Mouse (Mus musculus) megakaryocyte, embryonic 14.5 days (primary cell): Measurements from ENCODE around the gene Rab15. TPM values are rescaled to one million over a fixed set of nuclear protein-coding genes. Genes with fewer than 3 reads are reported as not detected.
A peak's percentile ranks its signal among the peaks of the same experiment; 100 is the strongest.

Experiments used
- H3K27me3 ChIP-seq: replicated peaks from 2 replicates; pipeline ENCODE3; 2012; ENCODE audit warnings: inconsistent platforms
- H3K36me3 ChIP-seq: replicated peaks from 2 replicates; pipeline ENCODE3; 2012; ENCODE audit warnings: low read length, inconsistent platforms, mixed read lengths
- H3K4me1 ChIP-seq: 2 replicates; pipeline ENCODE4 v1.6.1; 2012; ENCODE audit warnings: inconsistent platforms
- H3K4me3 ChIP-seq: replicated peaks from 2 replicates; pipeline ENCODE3; 2012; ENCODE audit warnings: moderate library complexity, mild to moderate bottlenecking, inconsistent platforms
- H3K9me3 ChIP-seq: 2 replicates; pipeline ENCODE4 v1.6.1; 2012; ENCODE audit warnings: inconsistent platforms
- FLI1 ChIP-seq: IDR thresholded peaks from 2 replicates; pipeline ENCODE4 v1.6.1; 2012; ENCODE audit warnings: low read length, inconsistent platforms, mixed read lengths
- GATA1 ChIP-seq: IDR thresholded peaks from 3 replicates; pipeline ENCODE4 v1.6.1; 2012; ENCODE audit warnings: mixed read lengths, low read length, inconsistent platforms, borderline replicate concordance
- polyA plus RNA-seq: library from polyadenylated mRNA; stranded (reverse); fragments of >175 nt; gene quantifications from 2 replicates; pipeline ENCODE4 v1.2.3, GENCODE M21; 2012; ENCODE audit warnings: low replicate concordance; ENCODE audit not compliant: insufficient read depth

Rab15 gene
- polyA plus RNA-seq, 1 experiment, result not detected

DNA sequence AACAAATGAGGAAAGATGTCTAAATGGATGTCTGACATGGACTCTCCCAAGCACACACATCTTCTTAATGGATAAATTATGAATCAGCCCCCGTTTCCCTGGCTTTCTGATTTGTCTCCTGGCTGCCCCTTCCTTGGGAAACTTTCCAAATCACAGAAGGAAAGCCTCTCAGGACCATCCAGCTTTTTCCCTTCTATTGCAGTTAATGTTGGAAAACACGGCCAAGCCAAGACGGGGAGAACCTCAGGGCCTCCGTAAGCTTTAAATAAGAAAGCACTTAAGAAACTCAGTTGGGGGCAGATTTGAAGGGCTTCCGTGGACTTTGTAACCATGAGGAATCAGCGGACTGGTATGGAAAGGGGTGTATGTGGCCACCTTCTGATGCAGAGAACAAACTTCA lies 2.9 kb downstream of the Rab15 start:
- Histone ChIP-seq H3K9me3 (no peaks in the 10 kb centered on the region), H3K36me3 (no peaks in the 10 kb centered on the region), H3K4me3 (no peak overlapping the region), H3K27me3 (peaks cover 98% of the 10 kb centered on the region), H3K4me1 (peaks cover 27% of the 10 kb centered on the region)
- TF ChIP-seq GATA1, result no peak
- TF ChIP-seq FLI1, result no peak

DNA sequence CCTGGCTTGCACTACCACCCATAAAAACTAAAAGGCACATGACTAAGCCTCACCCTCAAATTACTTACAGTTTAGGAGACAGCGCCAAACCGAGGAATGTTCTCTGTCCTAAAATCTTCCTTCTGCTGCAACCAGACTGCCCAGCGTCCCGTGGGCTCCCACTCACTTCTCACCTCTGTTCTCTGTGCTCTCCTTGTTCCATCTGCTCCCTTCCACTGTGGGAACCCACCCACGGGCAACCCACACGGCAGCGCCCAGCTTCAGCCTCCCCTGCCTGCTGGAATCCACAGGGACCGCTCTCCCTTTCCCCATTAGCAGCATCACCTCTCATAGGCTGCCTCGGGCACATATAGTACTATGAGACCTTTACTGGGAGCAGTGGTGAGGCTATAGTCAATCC lies 3.8 kb downstream of the Rab15 start:
- peaks cover 95% of the 10 kb centered on the region for H3K27me3 ChIP-seq
- no peaks in the 10 kb centered on the region for H3K36me3 ChIP-seq
- peaks cover 18% of the 10 kb centered on the region for H3K4me1 ChIP-seq
- H3K4me3 ChIP-seq, result no peak overlapping the region
- no peaks in the 10 kb centered on the region for H3K9me3 ChIP-seq
- no peak for TF ChIP-seq GATA1
- no peak for TF ChIP-seq FLI1

DNA sequence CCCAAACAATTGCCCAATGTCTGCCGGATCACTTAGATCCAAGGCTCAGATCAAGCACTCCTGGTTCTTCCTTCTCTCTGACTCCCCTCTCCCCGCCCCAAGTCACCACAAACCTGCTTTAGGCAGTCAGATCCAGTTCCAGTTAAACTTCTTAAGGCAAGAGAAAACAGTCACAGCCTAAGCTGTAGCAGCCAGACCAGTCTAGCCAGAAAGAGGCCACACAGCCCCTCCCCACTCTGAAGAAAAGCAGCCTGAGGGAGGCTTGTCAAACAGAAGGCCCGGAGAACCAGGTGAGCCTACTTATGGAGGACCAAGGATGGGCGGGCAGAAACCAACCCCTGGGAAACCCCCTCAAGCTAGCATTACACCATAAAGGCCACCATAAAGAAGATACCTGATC lies 4.6 kb downstream of the Rab15 start:
- TF ChIP-seq FLI1 (no peak), GATA1 (no peak)
- no peaks in the 10 kb centered on the region for H3K36me3 ChIP-seq
- H3K9me3 ChIP-seq, result no peaks in the 10 kb centered on the region
- H3K4me1 ChIP-seq, result peaks cover 25% of the 10 kb centered on the region
- peaks cover 92% of the 10 kb centered on the region for H3K27me3 ChIP-seq
- no peak overlapping the region for H3K4me3 ChIP-seq

DNA sequence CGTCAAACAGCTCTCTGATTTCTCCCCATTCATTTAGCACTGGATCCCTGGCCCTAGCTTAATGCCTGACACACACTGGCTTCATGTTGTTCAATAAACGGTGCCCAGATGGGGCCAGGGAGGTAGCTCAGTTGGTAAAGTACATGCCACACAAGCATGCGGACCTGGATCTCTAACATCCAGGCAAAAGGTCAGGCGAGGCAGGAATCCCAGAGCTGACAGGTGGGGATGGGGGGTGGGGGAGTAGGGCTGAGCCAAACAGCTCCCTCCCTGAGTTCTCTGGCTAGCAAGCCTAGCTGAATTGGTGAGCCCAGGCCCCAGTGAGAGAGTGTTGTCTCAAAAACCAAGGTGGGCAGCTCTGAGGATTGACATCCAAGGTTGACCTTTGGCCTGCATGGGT lies 5.5 kb downstream of the Rab15 start:
- Histone ChIP-seq H3K27me3 (peaks cover 92% of the 10 kb centered on the region), H3K36me3 (no peaks in the 10 kb centered on the region), H3K9me3 (no peaks in the 10 kb centered on the region), H3K4me1 (peaks cover 19% of the 10 kb centered on the region), H3K4me3 (no peak overlapping the region)
- TF ChIP-seq FLI1, result no peak
- TF ChIP-seq GATA1, result no peak

DNA sequence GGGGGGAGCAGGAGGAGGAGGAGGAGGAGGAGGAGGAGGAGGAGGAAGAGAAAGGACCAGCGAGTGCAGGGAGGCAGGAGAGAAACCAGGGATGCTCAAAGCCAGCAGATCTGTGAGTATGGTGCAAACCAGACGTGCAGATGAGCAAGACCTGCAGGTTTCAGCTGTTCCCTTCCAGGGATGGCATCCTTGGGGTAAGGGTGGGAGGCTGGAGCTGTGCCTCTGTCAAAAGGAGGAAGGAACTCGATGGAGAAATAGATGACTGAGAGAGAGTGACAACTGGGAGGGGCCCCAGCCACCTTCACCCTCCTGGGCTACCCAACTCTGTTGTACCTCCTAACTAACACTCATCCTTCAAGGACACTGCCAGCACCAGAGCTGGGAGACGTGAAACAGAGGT lies 6.0 kb downstream of the Rab15 start:
- Histone ChIP-seq H3K36me3 (no peaks in the 10 kb centered on the region), H3K27me3 (peaks cover 87% of the 10 kb centered on the region), H3K9me3 (no peaks in the 10 kb centered on the region), H3K4me1 (peaks cover 15% of the 10 kb centered on the region), H3K4me3 (no peak overlapping the region)
- no peak for TF ChIP-seq GATA1
- no peak for TF ChIP-seq FLI1

DNA sequence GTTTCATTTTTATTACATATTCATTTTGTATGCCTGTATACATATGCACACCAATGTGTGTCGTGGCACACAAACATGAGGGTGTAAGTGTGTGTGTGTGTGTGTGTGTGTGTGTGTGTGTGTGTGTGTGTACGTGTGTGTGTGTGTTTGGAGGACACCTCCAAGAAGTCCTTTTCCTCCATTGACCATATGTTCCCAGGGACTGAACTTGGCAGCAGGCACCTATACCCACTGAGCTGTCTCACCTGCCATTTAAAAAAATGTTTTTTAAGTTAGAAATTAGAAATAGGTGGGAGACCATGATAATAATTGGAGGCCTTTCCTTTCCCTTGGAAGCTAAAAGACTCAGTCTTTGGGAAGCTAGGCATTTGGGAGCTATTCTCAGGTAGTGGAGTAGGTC lies 8.6 kb downstream of the Rab15 start:
- no peaks in the 10 kb centered on the region for H3K9me3 ChIP-seq
- peaks cover 74% of the 10 kb centered on the region for H3K27me3 ChIP-seq
- no peak overlapping the region for H3K4me3 ChIP-seq
- no peaks in the 10 kb centered on the region for H3K36me3 ChIP-seq
- peaks cover 8% of the 10 kb centered on the region for H3K4me1 ChIP-seq
- TF ChIP-seq GATA1 (no peak), FLI1 (no peak)

DNA sequence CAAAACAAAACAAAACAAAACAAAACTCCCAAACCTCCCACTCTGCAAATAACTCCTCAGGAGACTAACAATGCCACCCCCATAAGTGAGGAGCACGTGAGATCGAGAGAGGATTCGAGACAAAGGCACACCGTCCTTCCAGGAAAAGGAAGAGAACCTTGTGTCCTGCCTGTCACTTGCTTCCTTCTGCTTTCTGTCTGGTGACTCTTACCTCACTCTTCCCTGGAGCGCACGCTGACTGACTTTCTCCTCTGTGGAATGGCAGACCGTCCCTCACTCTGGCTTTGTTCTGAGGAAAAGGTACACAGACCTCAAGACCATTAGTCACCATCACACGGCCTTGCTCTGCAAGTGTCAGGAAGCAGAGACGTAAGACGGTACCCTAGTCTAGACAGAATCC lies 9.2 kb downstream of the Rab15 start:
- H3K36me3 ChIP-seq, result no peaks in the 10 kb centered on the region
- H3K9me3 ChIP-seq, result no peaks in the 10 kb centered on the region
- TF ChIP-seq FLI1 (no peak), GATA1 (no peak)
- H3K27me3 ChIP-seq, result peaks cover 68% of the 10 kb centered on the region
- peak overlapping the region; percentile 50 for H3K4me3 ChIP-seq
- peaks cover 8% of the 10 kb centered on the region for H3K4me1 ChIP-seq

DNA sequence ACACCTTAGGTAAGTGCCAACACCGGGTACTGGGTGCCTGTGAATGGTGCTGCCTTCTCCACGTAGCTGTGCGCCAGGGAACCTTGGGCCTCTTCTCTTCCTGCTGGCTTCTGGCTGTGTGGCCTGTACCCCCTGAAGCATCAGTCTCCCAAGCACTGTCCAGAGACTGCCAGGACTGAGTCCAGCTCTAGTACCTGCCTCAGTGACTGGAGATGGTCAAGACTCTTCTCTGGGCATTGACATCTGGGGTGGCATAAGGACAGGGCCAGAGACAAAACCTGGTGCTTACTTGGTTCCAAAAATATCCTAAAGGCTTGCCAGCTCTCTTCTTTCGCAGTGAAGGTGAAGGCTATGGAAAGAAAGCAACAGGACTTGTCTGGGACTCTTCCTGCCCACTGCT lies 11.7 kb downstream of the Rab15 start:
- H3K27me3 ChIP-seq, result peaks cover 56% of the 10 kb centered on the region
- TF ChIP-seq GATA1, result no peak
- TF ChIP-seq FLI1, result no peak
- H3K4me3 ChIP-seq, result peak overlapping the region; percentile 28
- H3K9me3 ChIP-seq, result no peaks in the 10 kb centered on the region
- peaks cover 8% of the 10 kb centered on the region for H3K4me1 ChIP-seq
- H3K36me3 ChIP-seq, result no peaks in the 10 kb centered on the region

DNA sequence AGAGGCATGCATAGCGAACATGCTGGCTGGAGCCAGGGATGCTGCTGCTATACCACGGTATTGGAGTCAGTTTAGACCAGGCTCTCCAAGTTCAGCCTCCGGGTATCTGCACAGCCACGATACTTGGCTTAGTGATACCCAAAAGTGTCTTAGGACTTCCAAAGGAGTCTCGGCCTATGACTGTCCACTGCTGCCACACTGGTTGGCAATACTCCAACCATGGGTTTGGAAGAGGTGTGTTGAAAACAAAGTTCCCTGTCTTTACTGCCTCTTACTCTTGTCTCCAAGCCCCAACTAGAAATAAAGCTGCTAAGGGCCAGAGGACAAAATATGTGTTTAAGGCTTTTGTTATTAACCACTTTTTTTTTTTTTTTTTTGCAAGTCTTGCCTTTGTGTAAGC lies 12.2 kb downstream of the Rab15 start:
- Histone ChIP-seq H3K36me3 (no peaks in the 10 kb centered on the region), H3K9me3 (no peaks in the 10 kb centered on the region), H3K4me3 (no peak overlapping the region), H3K27me3 (peaks cover 57% of the 10 kb centered on the region), H3K4me1 (peaks cover 8% of the 10 kb centered on the region)
- TF ChIP-seq GATA1, result no peak
- TF ChIP-seq FLI1, result no peak

DNA sequence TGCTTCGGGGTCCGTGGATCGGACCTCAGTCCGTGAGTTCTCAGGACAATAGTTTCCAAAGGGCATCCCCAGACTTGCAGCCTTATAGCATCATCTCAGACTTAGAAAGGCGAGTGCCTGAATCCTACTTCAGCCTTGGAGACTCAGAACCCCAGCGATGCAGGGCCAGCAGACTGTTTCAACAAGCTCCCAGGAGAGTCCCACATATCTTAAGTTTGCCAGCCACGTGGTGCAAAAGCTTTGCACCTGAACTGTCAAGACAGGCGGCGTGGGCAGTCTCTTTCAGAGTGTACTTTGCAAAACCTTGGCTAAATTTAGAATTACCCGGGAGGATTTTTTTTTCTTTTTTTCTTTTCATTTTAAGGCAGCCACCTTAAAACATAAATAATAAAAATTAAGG lies 14.9 kb downstream of the Rab15 start:
- TF ChIP-seq GATA1 (no peak), FLI1 (no peak)
- Histone ChIP-seq H3K4me3 (no peak overlapping the region), H3K27me3 (peaks cover 60% of the 10 kb centered on the region), H3K36me3 (no peaks in the 10 kb centered on the region), H3K4me1 (no peaks in the 10 kb centered on the region), H3K9me3 (no peaks in the 10 kb centered on the region)
